Mouse (Mus musculus): ENCODE measurements around the gene Gm4131. TPM values are rescaled to one million over a fixed set of nuclear protein-coding genes. Genes with fewer than 3 reads are reported as not detected.
"Not testable (repeated sequence)": the region's sequence is repeated elsewhere in the genome, so short reads cannot be mapped to it uniquely, and the experiment has no call there.

The Gm4131 gene
- total RNA-seq (2012; rRNA removed), result not detected in 2 replicates

DNA sequence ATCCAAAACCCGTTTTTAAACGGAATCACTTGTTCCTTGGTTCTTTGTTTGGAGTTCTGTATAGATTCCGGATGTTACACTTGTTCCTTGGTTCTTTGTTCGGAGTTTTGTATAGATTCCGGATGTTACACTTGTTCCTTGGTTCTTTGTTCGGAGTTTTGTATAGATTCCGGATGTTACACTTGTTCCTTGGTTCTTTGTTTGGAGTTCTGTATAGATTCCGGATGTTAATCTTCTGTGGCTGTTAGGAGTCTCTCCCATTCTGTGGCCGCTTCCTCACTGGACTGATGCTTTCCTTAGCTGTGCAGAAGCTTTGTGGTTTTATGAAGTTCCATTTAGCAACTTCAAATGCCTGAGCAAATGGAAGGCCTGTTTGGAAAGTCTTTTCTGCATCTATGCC lies at the start of gene Gm4131:
Gene Gm4131, minus strand, starts transcription at position 101 of the 400 bp plus-strand sequence.
- H3K27ac ChIP-seq (ENCODE audit: insufficient read depth, low read depth, low read length, poor library complexity, severe bottlenecking); H3K36me3 ChIP-seq (ENCODE audit: control insufficient read depth, insufficient read depth, low read length, poor library complexity, severe bottlenecking); H3K4me1 ChIP-seq (ENCODE audit: control insufficient read depth in 2 of 2, insufficient read depth in 2 of 2, low read length in 2 of 2, poor library complexity in 1 of 2); H3K9ac ChIP-seq (ENCODE audit: insufficient read depth, low read depth, low read length, poor library complexity, severe bottlenecking); H3K4me3 ChIP-seq (ENCODE audit: insufficient read depth in 1 of 2, low read depth in 1 of 2, low read length in 2 of 2, poor library complexity in 1 of 2, severe bottlenecking in 1 of 2); H3K9me3 ChIP-seq (ENCODE audit: control insufficient read depth, insufficient read depth, low read depth, low read length); DNase-seq (ENCODE audit: low read depth, low spot score); in situ Hi-C loops (cut with MboI; ENCODE audit: low sequenced_read_pairs in 2 of 2, unreplicated experiment in 2 of 2): not testable (repeated sequence)

DNA sequence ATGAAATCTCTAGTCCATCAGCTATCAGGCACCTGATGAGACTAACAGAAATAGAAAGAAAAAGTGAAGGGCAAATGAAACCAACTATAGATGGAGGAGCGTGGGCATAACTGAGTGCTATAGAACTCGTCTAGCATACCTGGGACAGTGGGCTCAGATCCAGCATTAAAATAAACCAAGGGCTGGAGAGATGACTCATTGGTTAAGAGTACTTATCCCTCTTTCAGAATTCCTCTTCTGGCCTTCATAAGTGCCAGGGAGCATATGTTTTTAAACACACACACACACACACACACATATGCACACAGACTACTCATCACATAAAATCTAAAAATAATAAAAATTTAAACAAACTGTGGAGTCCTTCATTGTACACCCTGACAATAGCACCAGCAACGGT lies 43.2 kb upstream of the Gm4131 start:
- no peaks in the 10 kb centered on the region for H3K36me3 ChIP-seq (ENCODE audit: control insufficient read depth, insufficient read depth, low read length, poor library complexity, severe bottlenecking)
- H3K4me3 ChIP-seq (ENCODE audit: insufficient read depth in 1 of 2, low read depth in 1 of 2, low read length in 2 of 2, poor library complexity in 1 of 2, severe bottlenecking in 1 of 2), result no peak overlapping the region
- in situ Hi-C loops (cut with MboI; ENCODE audit: low sequenced_read_pairs in 2 of 2, unreplicated experiment in 2 of 2), result no loop called here
- DNase-seq (ENCODE audit: low read depth, low spot score), result no peak
- H3K27ac ChIP-seq (ENCODE audit: insufficient read depth, low read depth, low read length, poor library complexity, severe bottlenecking), result no peak overlapping the region
- no peaks in the 10 kb centered on the region for H3K9me3 ChIP-seq (ENCODE audit: control insufficient read depth, insufficient read depth, low read depth, low read length)
- TF ChIP-seq ZC3H11A (IDR thresholded peaks at IDR 0.05; ENCODE audit: borderline replicate concordance, low read depth, low read length) (no peak), HCFC1 (IDR thresholded peaks at IDR 0.05; ENCODE audit: borderline replicate concordance, insufficient read depth, low read length) (no peak)
- no peaks in the 10 kb centered on the region for H3K4me1 ChIP-seq (ENCODE audit: control insufficient read depth in 2 of 2, insufficient read depth in 2 of 2, low read length in 2 of 2, poor library complexity in 1 of 2)
- H3K9ac ChIP-seq (ENCODE audit: insufficient read depth, low read depth, low read length, poor library complexity, severe bottlenecking), result no peak overlapping the region

DNA sequence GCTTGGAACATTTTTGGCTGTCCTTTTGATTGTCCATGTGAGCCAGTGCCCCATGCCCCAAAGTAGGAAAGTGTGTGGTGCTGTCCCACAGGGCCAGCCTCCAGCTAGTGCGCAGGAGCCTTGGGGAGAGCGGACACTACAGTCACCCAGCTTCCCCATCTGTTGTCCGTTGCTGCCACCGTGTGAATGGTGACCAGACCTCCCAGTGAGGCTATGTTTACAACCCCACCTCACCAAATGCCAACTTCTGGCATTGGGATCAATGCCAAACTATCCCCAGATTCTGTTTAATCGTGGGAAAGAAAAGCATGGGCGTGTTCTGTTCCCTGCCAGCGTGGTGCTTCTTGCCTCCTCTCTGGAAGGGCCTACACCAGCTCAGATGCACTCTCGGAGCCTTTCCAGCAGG lies 41.1 kb upstream of the Gm4131 start:
- DNase-seq (ENCODE audit: low read depth, low spot score), result no peak
- no peak for TF ChIP-seq ZC3H11A (IDR thresholded peaks at IDR 0.05; ENCODE audit: borderline replicate concordance, low read depth, low read length)
- Histone ChIP-seq H3K9ac (ENCODE audit: insufficient read depth, low read depth, low read length, poor library complexity, severe bottlenecking) (no peak overlapping the region), H3K4me3 (ENCODE audit: insufficient read depth in 1 of 2, low read depth in 1 of 2, low read length in 2 of 2, poor library complexity in 1 of 2, severe bottlenecking in 1 of 2) (no peak overlapping the region), H3K36me3 (ENCODE audit: control insufficient read depth, insufficient read depth, low read length, poor library complexity, severe bottlenecking) (no peaks in the 10 kb centered on the region), H3K27ac (ENCODE audit: insufficient read depth, low read depth, low read length, poor library complexity, severe bottlenecking) (no peak overlapping the region), H3K4me1 (ENCODE audit: control insufficient read depth in 2 of 2, insufficient read depth in 2 of 2, low read length in 2 of 2, poor library complexity in 1 of 2) (no peaks in the 10 kb centered on the region), H3K9me3 (ENCODE audit: control insufficient read depth, insufficient read depth, low read depth, low read length) (no peaks in the 10 kb centered on the region)
- in situ Hi-C loops (cut with MboI; ENCODE audit: low sequenced_read_pairs in 2 of 2, unreplicated experiment in 2 of 2), result no loop called here

DNA sequence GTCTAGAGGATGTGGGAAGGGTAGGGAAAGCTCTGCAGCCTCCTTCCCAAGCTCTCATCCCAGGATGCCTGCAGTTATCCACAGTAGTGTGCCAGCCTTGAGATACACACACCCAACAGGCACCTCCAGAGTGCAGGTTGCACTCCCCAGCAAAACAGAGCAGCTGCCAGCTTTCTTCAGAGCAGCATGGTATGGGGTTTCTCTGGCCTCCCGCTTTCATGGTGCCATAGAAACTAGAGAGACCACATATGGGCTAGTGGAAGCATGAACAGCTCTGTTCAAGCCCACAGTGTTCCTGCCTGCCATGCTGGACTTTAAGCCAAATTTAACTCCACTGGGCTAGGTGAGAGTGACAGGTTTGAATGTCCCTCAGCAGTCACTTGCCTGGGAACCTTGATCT lies 36.1 kb upstream of the Gm4131 start:
- H3K27ac ChIP-seq (ENCODE audit: insufficient read depth, low read depth, low read length, poor library complexity, severe bottlenecking), result no peak overlapping the region
- no peaks in the 10 kb centered on the region for H3K36me3 ChIP-seq (ENCODE audit: control insufficient read depth, insufficient read depth, low read length, poor library complexity, severe bottlenecking)
- no peaks in the 10 kb centered on the region for H3K9me3 ChIP-seq (ENCODE audit: control insufficient read depth, insufficient read depth, low read depth, low read length)
- no peak for DNase-seq (ENCODE audit: low read depth, low spot score)
- TF ChIP-seq ZNF384 (IDR thresholded peaks at IDR 0.05; ENCODE audit: low read depth, low read length), result no peak
- no peak for TF ChIP-seq CHD2 (IDR thresholded peaks at IDR 0.05; ENCODE audit: low read depth, low read length)
- TF ChIP-seq MAFK (IDR thresholded peaks at IDR 0.05; ENCODE audit: insufficient read depth, low read depth, low read length), result no peak
- TF ChIP-seq HCFC1 (IDR thresholded peaks at IDR 0.05; ENCODE audit: borderline replicate concordance, insufficient read depth, low read length), result no peak
- TF ChIP-seq ZC3H11A (IDR thresholded peaks at IDR 0.05; ENCODE audit: borderline replicate concordance, low read depth, low read length), result no peak
- H3K4me1 ChIP-seq (ENCODE audit: control insufficient read depth in 2 of 2, insufficient read depth in 2 of 2, low read length in 2 of 2, poor library complexity in 1 of 2), result no peaks in the 10 kb centered on the region
- no peak overlapping the region for H3K4me3 ChIP-seq (ENCODE audit: insufficient read depth in 1 of 2, low read depth in 1 of 2, low read length in 2 of 2, poor library complexity in 1 of 2, severe bottlenecking in 1 of 2)
- no peak overlapping the region for H3K9ac ChIP-seq (ENCODE audit: insufficient read depth, low read depth, low read length, poor library complexity, severe bottlenecking)
- in situ Hi-C loops (cut with MboI; ENCODE audit: low sequenced_read_pairs in 2 of 2, unreplicated experiment in 2 of 2), result no loop called here

DNA sequence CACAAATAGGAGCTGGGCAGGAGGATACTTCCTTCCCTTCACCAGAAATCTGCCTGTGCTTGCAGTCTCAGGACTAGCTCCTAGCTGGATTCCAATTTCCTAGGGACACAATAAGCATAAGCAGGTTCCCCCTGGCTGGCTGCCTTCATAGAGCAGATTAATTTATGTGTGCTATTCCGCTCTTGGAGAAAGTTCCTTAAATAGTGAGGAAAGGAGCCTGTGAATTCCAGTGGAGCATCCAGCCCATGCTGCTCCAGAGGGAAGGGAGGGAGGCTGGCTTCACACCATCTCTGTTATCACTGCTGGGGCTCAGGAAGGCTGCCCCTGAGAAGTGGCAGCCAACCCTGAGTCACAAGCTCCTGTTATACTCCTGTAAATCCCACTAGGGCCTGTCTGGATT lies 35.5 kb upstream of the Gm4131 start:
- Histone ChIP-seq H3K4me1 (ENCODE audit: control insufficient read depth in 2 of 2, insufficient read depth in 2 of 2, low read length in 2 of 2, poor library complexity in 1 of 2) (no peaks in the 10 kb centered on the region), H3K27ac (ENCODE audit: insufficient read depth, low read depth, low read length, poor library complexity, severe bottlenecking) (no peak overlapping the region), H3K9me3 (ENCODE audit: control insufficient read depth, insufficient read depth, low read depth, low read length) (no peaks in the 10 kb centered on the region), H3K4me3 (ENCODE audit: insufficient read depth in 1 of 2, low read depth in 1 of 2, low read length in 2 of 2, poor library complexity in 1 of 2, severe bottlenecking in 1 of 2) (no peak overlapping the region), H3K36me3 (ENCODE audit: control insufficient read depth, insufficient read depth, low read length, poor library complexity, severe bottlenecking) (no peaks in the 10 kb centered on the region), H3K9ac (ENCODE audit: insufficient read depth, low read depth, low read length, poor library complexity, severe bottlenecking) (no peak overlapping the region)
- no peak for TF ChIP-seq CHD2 (IDR thresholded peaks at IDR 0.05; ENCODE audit: low read depth, low read length)
- TF ChIP-seq MAFK (IDR thresholded peaks at IDR 0.05; ENCODE audit: insufficient read depth, low read depth, low read length), result no peak
- TF ChIP-seq ZC3H11A (IDR thresholded peaks at IDR 0.05; ENCODE audit: borderline replicate concordance, low read depth, low read length), result no peak
- TF ChIP-seq ZNF384 (IDR thresholded peaks at IDR 0.05; ENCODE audit: low read depth, low read length), result no peak
- TF ChIP-seq HCFC1 (IDR thresholded peaks at IDR 0.05; ENCODE audit: borderline replicate concordance, insufficient read depth, low read length), result no peak
- DNase-seq (ENCODE audit: low read depth, low spot score), result no peak
- in situ Hi-C loops (cut with MboI; ENCODE audit: low sequenced_read_pairs in 2 of 2, unreplicated experiment in 2 of 2), result no loop called here

All from ES-E14 (cell line).